Mouse (Mus musculus) spleen, embryonic (tissue): ENCODE results near the gene Ints6l.
"Not testable (repeated sequence)": the region's sequence is repeated elsewhere in the genome, so short reads cannot be mapped to it uniquely, and the experiment has no call there.

Experiments
- CTCF ChIA-PET: fragments of 350-600 bp; sonication (Branson Sonifier 250); formaldehyde crosslinking; loops from one replicate; lab custom pipeline; 2022; lab: Charles Lee

Ints6l gene

GRCm38 (mm10) chrX:56524442-56524841, 69.8 kb downstream of the Ints6l start, which contains the start of gene Gm10477:
Gene Gm10477 (plus strand): TSS chrX:56524742.
- CTCF ChIA-PET = not testable (repeated sequence)

- CTCF ChIA-PET = no interaction called here
Measured at GRCm38 (mm10) chrX:56531266-56531665, 76.6 kb downstream of the Ints6l start.

- CTCF ChIA-PET = no interaction called here
Measured at GRCm38 (mm10) chrX:56537162-56537561, 82.5 kb downstream of the Ints6l start.

DNA sequence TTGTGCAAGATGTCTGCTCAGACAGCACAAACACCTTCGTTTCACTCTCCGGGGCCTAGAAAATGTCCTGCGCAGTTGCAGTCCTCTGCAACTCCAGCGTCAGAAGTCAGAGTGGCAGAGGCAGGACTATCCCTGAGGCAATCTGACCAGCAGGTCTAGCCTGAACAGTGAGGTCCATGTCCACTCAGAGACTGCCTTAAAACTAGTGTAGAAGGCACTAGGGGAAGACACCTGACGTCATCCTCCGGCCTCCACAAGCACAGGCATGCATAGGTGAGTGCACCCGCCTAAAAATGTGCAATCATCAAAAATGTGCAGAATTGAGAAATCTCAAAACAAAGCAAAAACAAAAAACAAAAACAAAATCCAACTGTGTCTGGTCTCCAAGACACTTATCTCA, 94.8 kb downstream of the Ints6l start, which contains the start of gene Gm648:
TSS of gene Gm648 (minus strand) at position 101 of the 400 bp plus-strand sequence.
- CTCF ChIA-PET = no interaction called here

DNA sequence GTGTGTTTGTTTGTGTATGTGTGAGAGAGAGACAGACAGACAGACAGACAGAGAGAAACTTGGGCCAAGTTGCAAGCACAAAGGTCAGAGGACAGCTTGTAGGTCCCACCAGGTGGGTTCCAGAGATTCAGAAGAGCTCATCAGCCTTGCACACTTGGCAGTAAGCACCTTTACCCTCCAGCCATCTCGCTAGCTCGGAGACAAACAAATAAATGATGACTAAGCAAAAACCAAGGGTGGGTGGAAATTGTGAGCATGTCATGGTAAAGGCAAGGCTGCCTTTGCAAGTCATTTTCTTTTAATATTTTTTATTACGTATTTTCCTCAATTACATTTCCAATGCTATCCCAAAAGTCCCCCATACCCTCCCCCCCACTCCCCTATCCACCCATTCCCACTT, 98.9 kb downstream of the Ints6l start:
- CTCF ChIA-PET = no interaction called here
